Mouse (Mus musculus) thymus, adult 18-20 months (tissue): Measurements from ENCODE around the gene Fam135a.

Source experiments
- DNase-seq, 2 experiments: peaks; one replicate each; pipeline ENCODE4 v3.0.0; 2022; ENCODE audit warnings: mixed read lengths in 2 of 2

Fam135a gene

DNA sequence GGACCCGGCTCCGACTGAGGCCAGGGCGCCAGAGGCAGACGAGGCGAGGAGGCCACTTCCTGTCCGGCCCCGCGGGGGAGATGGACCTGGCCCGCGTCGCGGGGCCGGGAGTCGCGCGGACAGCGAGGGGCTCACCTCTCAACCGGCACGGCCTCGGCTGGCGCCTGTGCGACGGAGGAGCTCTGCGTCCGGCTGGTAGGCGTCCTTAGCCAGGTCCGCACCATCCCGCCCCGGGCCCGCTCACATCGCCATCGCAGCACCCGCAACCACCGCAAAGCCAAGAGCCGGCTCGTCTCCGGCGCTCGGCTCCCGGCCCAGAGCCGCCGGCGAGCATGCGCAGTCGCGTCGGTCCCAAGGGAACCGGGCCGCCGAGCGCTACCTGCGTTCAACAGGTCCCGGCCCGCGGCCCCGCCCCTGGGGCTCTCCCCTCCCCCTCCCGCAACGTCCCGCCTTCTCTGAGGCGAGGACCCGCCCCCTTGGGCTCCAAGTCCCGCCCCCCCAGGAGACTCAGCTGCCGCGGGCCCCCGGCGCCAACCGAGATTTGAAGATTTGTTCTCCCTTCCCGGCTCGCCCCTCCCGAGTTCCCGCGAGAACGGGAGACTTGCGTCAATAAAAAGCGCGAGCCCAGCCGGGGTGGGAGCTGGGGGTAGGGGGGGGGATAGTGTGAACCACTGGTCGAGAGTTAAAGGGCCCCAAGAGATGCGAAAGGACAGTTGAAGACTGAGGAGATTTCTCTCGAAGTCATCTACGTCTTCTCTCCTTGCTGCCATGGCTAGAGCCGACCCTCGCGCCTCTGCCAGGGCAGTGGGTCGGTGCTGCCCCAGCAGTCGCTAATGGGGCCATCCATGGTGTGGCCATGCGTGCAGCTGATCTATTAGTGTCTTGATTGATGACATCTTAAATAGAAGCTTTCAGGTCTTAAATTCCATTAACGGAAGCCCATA lies at the start of gene Fam135a:
Gene Fam135a (minus strand): TSS at position 416 of the 944 bp plus-strand sequence.
- peak; percentile 42 to 49 for DNase-seq

- no peak for DNase-seq
Measured at GRCm38 (mm10) chr1:24143504-24143903, 43.4 kb upstream of the Fam135a start.

DNA sequence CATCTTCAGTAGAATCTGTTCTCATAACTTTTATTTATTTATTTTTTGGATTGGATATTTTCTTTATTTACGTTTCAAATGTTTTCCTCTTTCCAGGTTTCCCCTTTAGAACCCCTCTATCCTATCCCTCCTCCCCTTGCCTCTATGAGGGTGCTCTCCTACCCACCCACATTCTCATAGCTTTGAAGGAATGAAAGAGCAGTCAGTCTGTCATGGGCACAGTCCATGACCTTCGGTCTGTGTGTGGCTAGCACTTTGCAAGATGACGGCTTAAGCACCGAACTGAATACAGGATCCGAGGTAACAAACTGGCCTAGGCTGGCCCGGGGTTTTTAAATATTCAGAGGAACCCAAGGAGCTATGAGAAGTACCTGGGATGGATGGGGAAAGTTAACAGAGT lies 40.4 kb upstream of the Fam135a start:
- no peak for DNase-seq

- no peak for DNase-seq
Measured at GRCm38 (mm10) chr1:24137133-24137532, 37.0 kb upstream of the Fam135a start.

DNA sequence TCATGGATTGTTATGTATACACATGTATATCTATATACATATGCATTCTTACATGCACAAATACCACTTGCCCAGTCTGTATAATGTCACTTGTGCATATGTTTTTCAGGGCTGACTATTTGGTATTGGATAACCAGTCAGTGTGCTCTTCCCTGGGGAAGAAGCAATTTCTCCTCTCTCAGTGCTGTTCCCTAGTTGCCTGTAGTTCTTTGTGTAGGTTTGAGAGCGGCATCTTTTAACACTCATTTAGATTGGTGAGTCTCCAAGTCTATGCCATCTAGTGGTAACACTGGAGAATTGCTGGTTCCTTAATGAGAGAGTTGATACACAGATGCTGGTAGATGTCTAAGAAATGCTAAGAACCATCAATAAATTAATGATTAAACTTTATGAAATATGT lies 34.7 kb upstream of the Fam135a start:
- DNase-seq, result no peak

GRCm38 (mm10) chr1:24133853-24134252 lies 33.7 kb upstream of the Fam135a start:
- DNase-seq, result no peak

GRCm38 (mm10) chr1:24127866-24128265 lies 27.7 kb upstream of the Fam135a start:
- DNase-seq, result no peak

- DNase-seq, result no peak
Measured at GRCm38 (mm10) chr1:24124610-24125009, 24.5 kb upstream of the Fam135a start.

DNA sequence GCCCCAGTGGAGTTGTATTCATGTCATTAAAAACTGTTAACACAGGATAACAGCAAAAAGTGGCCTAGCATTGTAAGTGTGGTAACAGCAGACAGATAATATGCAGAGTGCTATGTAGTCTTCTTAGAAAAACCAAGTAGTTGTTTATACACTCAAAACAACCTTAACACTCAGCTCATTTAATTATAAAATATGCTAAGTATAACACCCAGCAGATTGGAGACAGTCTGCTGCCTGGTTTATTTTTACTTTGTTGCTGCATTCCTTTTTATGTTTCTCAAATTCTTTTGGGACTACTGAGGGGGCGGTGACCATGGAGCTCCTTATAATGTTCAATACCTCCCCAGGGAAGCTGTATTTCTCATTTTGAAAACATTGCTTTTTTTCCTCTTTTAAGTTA lies 22.4 kb upstream of the Fam135a start:
- DNase-seq, result no peak

GRCm38 (mm10) chr1:24107971-24108773 lies 8.0 kb upstream of the Fam135a start:
- DNase-seq, result no peak

DNA sequence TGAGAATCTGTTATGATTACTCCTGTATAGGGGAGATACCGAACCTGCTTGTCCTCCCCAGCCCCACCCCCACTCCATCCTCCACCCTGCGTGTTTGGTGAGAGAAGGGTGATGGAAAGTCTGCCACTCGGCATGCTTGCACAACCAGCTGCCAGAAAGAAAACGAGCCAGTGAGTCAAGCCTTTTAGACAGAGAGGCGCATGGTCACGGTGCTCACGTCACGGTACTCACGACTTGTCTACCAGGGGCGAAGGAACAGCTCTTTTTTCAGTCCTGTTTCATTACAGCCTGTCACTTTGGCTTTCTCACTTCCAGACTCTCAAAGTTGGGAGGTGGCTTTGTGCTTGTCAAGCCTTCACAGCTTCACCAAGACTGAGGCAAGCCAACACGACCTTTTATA lies 7.2 kb upstream of the Fam135a start:
- DNase-seq, result no peak

- no peak for DNase-seq
Measured at GRCm38 (mm10) chr1:24102579-24103149, 2.5 kb upstream of the Fam135a start.

- DNase-seq, result no peak
Measured at GRCm38 (mm10) chr1:24100870-24101358, 773 bp upstream of the Fam135a start.

DNA sequence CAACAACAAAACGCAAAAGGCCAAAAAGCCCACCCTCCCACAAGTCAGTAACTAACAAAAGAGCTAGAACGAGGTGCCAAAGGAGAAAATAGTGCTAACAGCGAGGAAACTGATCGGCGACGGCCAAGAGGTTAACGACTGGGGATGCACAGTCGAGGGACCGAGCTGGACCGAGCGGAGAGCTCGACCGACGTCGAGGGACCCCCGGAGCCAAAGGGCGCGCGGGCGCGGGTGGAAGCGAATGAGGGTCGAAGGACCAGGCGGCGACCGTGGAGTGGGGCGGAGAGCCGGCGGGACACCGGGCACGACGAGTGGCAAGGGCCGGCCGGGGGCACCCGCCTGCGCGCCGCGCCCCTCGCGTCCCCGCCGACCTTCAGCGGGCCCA lies 608 bp downstream of the Fam135a start:
- DNase-seq, result peak in 1 of 2 experiments; percentile 3

DNA sequence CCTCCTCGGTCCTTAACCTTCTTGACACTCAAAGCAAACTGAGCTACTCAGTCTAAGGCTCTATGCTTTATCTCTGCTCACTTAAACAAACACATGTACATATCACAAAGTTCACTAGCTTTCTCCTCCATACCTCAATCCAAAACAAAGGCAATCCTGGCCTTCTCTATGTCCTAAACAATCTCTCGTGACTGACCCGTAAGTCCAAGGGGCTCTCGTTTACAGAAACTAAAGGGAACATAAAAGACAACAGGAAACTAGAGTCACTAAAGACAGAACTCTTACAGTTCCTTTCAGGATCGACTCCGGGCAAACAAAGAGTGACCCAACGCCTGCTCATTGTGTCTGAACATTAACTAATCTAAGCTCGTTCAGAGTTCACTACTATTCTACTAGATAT lies 2.6 kb downstream of the Fam135a start:
- DNase-seq, result no peak

GRCm38 (mm10) chr1:24092414-24092813 lies 7.7 kb downstream of the Fam135a start:
- DNase-seq, result no peak

DNA sequence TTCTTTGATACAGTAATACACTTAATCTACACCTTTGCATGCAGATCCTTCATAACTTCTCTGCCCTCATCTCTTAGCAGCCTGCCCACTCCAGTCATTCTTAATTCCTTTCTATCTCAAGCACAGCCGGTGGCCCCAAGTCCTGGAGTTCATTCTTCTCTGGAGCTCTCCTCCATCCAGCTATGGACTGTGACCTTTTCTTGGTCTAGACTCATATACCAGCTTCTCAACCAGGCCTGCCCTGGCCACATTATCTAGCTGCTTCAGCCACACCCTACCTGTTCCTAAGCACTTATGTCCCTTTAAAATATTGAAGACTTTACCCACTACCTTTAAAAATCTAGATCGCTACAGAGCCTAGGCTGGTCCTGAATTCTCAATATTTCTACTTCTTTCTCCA lies 9.5 kb downstream of the Fam135a start:
- DNase-seq, result no peak

GRCm38 (mm10) chr1:24090094-24090493 lies 10.0 kb downstream of the Fam135a start:
- no peak for DNase-seq

- no peak for DNase-seq
Measured at GRCm38 (mm10) chr1:24086176-24086575, 14.0 kb downstream of the Fam135a start.

DNA sequence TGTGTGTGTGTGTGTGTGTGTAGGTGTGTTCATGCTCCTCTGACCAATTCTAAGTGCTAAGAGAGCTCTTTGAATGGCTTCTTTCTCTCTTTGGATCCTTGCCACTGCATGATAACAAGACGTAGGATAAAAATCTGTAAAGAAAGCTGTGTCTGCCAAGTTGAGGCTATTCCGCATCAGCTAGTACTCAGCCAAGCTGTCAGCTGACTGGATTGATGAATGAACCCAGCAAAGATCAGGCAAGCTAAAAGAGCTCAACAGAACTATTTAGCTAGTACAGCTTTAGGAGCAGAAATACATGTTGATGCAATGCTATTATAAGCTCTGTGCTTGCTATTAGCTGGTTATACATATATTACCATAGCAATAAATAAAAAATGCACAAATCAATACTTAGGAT lies 25.7 kb downstream of the Fam135a start:
- DNase-seq, result no peak

DNA sequence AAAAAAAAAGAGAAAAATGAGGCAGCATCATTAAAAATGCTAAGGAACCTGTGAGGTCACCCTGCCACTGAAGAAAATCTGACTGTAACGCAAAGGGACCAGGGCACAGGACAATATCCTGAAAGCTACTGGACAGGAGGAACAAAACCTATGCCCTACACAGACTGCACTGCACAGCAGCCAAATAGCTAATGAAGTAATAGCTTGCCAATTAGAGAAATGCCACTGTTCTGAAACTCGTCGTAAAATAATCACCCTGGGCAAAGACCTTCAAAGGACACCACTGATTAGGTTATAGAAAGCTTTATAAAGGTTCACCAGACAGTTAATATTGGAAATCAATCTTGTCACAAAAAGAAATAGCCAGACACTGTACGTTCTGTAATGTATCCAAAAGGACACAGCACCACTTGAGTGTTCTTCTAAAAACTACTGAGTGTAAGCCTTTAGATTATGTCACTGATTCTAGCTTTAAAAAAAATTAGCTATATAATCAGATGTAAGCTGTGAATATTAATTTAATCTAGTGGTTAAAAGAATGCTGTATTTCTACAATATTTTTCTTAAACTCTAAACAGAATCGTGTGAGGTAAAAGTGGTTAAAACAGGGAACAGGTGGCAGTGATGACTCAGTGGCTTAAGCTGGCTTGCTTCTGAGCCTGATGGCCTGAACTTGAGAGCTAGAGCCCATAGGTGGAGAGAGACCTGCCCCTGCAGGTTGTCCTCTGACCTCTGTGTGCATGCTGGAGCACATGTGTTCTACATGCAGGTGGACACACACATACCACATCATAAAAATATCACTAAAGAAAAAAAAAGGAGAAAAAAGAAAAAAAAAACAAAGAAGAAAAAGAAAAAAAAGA lies 26.5 kb downstream of the Fam135a start:
- DNase-seq, result no peak

GRCm38 (mm10) chr1:24068830-24069229 lies 31.3 kb downstream of the Fam135a start:
- DNase-seq, result no peak
